Mouse (Mus musculus): ENCODE data around the gene Arhgap32. TPM values are rescaled to one million over a fixed set of nuclear protein-coding genes. Genes with fewer than 3 reads are reported as not detected.

The Arhgap32 gene
- polyA plus RNA-seq, 1 experiment from 2014 or later, result 8.8 TPM

DNA sequence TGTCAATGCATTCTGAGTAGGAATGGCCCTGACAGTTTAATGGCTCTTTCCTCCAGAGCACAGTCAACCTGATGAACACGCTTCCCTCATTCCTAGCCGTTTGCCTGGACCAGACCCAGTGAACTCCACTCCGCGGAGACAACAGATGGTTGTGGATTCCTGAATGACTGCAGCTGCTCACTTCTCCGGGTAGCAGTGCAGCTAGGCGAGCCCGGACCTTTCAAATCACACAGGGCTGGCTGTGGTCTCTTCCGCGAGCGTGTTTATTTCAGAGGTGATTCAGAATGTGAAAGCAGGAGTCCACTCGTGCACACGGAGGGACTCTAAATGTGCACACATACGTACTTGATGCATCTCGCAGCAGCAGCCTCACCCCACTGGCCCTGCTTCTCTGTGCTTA lies 195.8 kb downstream of the Arhgap32 start:
- no peaks in the 10 kb centered on the region for H3K36me3 ChIP-seq (ENCODE audit: control insufficient read depth, insufficient read depth, low read length)
- no peaks in the 10 kb centered on the region for H3K4me1 ChIP-seq (replicated peaks; ENCODE audit: control insufficient read depth, insufficient read depth)
- no peaks in the 10 kb centered on the region for H3K27me3 ChIP-seq (ENCODE audit: control insufficient read depth, insufficient read depth, low read length)
- WGBS, result 29% methylated on average over 14 of the region's 14 CpGs
- H3K9me3 ChIP-seq (ENCODE audit: control insufficient read depth, low read length), result no peaks in the 10 kb centered on the region
- ATAC-seq (ENCODE audit: low FRiP score, low TSS enrichment) (no peak), DNase-seq (ENCODE audit: low spot score) (no peak)
- H3K4me3 ChIP-seq (ENCODE audit: low read depth, low read length), result no peak overlapping the region
- H3K4me2 ChIP-seq (replicated peaks; ENCODE audit: low read depth), result no peak overlapping the region
- no peak overlapping the region for H3K9ac ChIP-seq (ENCODE audit: low read length)
- TF ChIP-seq EP300 (optimal IDR thresholded peaks at IDR 0.05), result no peak
- TF ChIP-seq CTCF (IDR thresholded peaks at IDR 0.05; ENCODE audit: low read depth), result no peak
- H3K27ac ChIP-seq (replicated peaks), result no peak overlapping the region

- Histone ChIP-seq H3K4me2 (replicated peaks; ENCODE audit: low read depth) (no peak overlapping the region), H3K4me1 (replicated peaks; ENCODE audit: control insufficient read depth, insufficient read depth) (no peaks in the 10 kb centered on the region), H3K27ac (replicated peaks) (no peak overlapping the region), H3K9me3 (ENCODE audit: control insufficient read depth, low read length) (no peaks in the 10 kb centered on the region), H3K36me3 (ENCODE audit: control insufficient read depth, insufficient read depth, low read length) (no peaks in the 10 kb centered on the region), H3K9ac (ENCODE audit: low read length) (no peak overlapping the region), H3K4me3 (ENCODE audit: low read depth, low read length) (no peak overlapping the region), H3K27me3 (ENCODE audit: control insufficient read depth, insufficient read depth, low read length) (no peaks in the 10 kb centered on the region)
- TF ChIP-seq CTCF (IDR thresholded peaks at IDR 0.05; ENCODE audit: low read depth) (no peak), EP300 (optimal IDR thresholded peaks at IDR 0.05) (no peak)
- 50% methylated on average over 4 of the region's 4 CpGs for WGBS
- DNase-seq (ENCODE audit: low spot score) (no peak), ATAC-seq (ENCODE audit: low FRiP score, low TSS enrichment) (no peak)
These were observed 196.3 kb downstream of the Arhgap32 start for GRCm38 (mm10) chr9:32312208-32312607.

DNA sequence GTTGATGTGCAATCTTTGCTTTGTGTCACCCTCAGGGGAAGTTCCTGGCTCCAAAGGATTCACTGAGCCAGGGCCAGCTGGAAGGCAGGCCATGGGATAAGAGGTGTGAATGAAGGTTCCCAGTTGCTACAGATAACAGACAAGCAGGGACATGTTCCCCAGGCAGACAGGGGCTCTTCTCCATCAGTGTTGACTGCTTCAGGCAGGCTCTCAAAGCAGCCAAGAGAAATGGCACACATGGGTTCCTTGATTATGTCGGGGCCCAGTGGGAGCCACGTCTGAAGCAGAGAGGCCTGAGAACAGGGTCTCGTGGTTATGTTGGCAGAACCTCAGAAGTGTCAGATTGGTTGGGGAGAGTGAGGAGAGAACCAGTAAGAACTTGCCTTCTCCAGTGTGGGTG lies 198.1 kb downstream of the Arhgap32 start:
- TF ChIP-seq EP300 (optimal IDR thresholded peaks at IDR 0.05) (no peak), CTCF (IDR thresholded peaks at IDR 0.05; ENCODE audit: low read depth) (no peak)
- no peak overlapping the region for H3K4me3 ChIP-seq (ENCODE audit: low read depth, low read length)
- H3K4me1 ChIP-seq (replicated peaks; ENCODE audit: control insufficient read depth, insufficient read depth), result no peaks in the 10 kb centered on the region
- no peak overlapping the region for H3K27ac ChIP-seq (replicated peaks)
- no peak for DNase-seq (ENCODE audit: low spot score)
- no peaks in the 10 kb centered on the region for H3K27me3 ChIP-seq (ENCODE audit: control insufficient read depth, insufficient read depth, low read length)
- H3K9me3 ChIP-seq (ENCODE audit: control insufficient read depth, low read length), result no peaks in the 10 kb centered on the region
- H3K4me2 ChIP-seq (replicated peaks; ENCODE audit: low read depth), result no peak overlapping the region
- no peak overlapping the region for H3K9ac ChIP-seq (ENCODE audit: low read length)
- 70% methylated on average over 3 of the region's 3 CpGs for WGBS
- no peaks in the 10 kb centered on the region for H3K36me3 ChIP-seq (ENCODE audit: control insufficient read depth, insufficient read depth, low read length)
- ATAC-seq (ENCODE audit: low FRiP score, low TSS enrichment), result no peak

DNA sequence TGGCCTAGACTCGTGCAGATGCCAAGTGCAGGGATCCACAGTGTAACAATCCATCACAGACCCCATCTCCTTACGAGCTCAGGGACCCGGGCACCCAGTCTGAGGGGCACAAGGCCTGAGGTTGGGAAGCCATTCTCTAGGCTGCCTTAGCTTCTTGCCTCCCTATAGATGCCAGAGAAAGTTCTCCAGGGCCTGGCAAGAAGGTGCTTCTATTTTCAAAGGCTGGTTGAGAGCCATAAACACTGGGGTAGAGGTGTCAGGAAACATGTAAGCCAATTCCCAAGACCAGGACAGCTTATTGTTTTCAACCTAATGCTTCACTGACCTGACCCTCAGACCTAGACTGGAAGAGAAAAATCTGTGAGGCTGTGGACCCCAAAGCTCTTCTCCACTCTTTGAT lies 200.1 kb downstream of the Arhgap32 start:
- H3K36me3 ChIP-seq (ENCODE audit: control insufficient read depth, insufficient read depth, low read length), result no peaks in the 10 kb centered on the region
- H3K27ac ChIP-seq (replicated peaks), result no peak overlapping the region
- H3K9ac ChIP-seq (ENCODE audit: low read length), result no peak overlapping the region
- H3K9me3 ChIP-seq (ENCODE audit: control insufficient read depth, low read length), result no peaks in the 10 kb centered on the region
- H3K27me3 ChIP-seq (ENCODE audit: control insufficient read depth, insufficient read depth, low read length), result no peaks in the 10 kb centered on the region
- no peak for DNase-seq (ENCODE audit: low spot score)
- WGBS, result 86% methylated on average over 3 of the region's 3 CpGs
- ATAC-seq (ENCODE audit: low FRiP score, low TSS enrichment), result no peak
- no peak for TF ChIP-seq CTCF (IDR thresholded peaks at IDR 0.05; ENCODE audit: low read depth)
- no peak for TF ChIP-seq EP300 (optimal IDR thresholded peaks at IDR 0.05)
- H3K4me3 ChIP-seq (ENCODE audit: low read depth, low read length), result no peak overlapping the region
- no peaks in the 10 kb centered on the region for H3K4me1 ChIP-seq (replicated peaks; ENCODE audit: control insufficient read depth, insufficient read depth)
- H3K4me2 ChIP-seq (replicated peaks; ENCODE audit: low read depth), result no peak overlapping the region

Small RNA genes within 50 kb of the gene (microRNA-seq; reads per million reads assigned to microRNA genes)
- not detected for gene Gm44453

Other genes starting within 250 kb of the Arhgap32 start
- gene Barx2, start 202.7 kb upstream of the Arhgap32 start, polyA plus RNA-seq (2015; fragmentation: Nextera tagmentation; extraction: Ambion mirVana), result 4.1 and 4.6 TPM in 2 replicates
- 0.04 TPM in 2 replicates for gene Kcnj5, start 228.2 kb downstream of the Arhgap32 start, polyA plus RNA-seq (2015; fragmentation: Nextera tagmentation; extraction: Ambion mirVana)